Mouse (Mus musculus): ENCODE results near the gene Rps2. TPM values are rescaled to one million over a fixed set of nuclear protein-coding genes. Genes with fewer than 3 reads are reported as not detected.
"Not testable (repeated sequence)": the region's sequence is repeated elsewhere in the genome, so short reads cannot be mapped to it uniquely, and the experiment has no call there.

Rps2 gene
- 816 and 846 TPM in 2 replicates for polyA plus RNA-seq (2015; fragmentation: Nextera tagmentation; extraction: Ambion mirVana)

DNA sequence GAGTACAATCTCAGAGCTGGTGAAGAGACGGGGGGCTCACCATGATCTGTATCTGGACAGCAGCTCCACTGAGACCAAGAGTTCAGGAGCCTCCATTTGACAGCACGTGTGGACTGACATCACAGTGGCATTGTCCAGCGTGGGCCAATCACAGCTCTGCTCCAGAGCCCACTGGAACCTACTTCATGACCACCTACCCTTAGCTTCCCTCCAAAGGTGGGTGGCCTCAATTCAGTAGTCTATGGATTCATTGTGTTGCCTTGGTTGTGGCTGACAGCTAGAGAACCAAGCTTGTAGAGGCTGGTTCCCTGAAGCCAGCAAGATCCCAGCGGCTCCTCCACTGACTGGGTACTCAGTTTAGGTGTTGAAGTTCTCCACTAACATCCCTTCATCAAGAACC lies at the start of gene Rps2, which contains the start of gene Rnf151:
Gene Rps2 (plus strand): TSS at position 174 of the 400 bp plus-strand sequence.
Gene Rnf151 (minus strand): TSS at position 121 of the 400 bp plus-strand sequence.
- Histone ChIP-seq H3K4me1 (peaks cover 31% of the 10 kb centered on the region), H3K9ac (replicated peaks) (no peak within 1 kb of the TSS)

DNA sequence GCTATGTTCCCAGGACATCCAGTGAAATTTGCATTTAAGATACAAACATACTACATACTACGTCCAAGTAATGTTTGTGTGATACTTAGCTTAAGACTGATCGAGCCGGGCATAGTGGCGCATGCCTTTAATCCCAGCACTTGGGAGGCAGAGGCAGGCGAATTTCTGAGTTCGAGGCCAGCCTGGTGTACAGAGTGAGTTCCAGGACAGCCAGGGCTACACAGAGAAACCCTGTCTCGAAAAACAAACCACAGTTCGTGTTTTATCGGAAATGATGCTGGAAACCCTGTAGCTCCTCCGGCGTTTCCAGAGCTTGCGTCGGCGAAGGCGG lies 48.7 kb upstream of the Rps2 start:
- H3K27me3 ChIP-seq, H3K9me3 ChIP-seq, H3K36me3 ChIP-seq: not testable (repeated sequence)
- Histone ChIP-seq H3K4me3 (peak overlapping the region; percentile 92), H3K4me2 (replicated peaks) (peak overlapping the region; percentile 73), H3K27ac (replicated peaks) (peak overlapping the region; percentile 84), H3K4me1 (peaks cover 31% of the 10 kb centered on the region), H3K9ac (replicated peaks) (peak overlapping the region; percentile 98)
- 11% methylated on average over 15 of the region's 15 CpGs for WGBS
- ATAC-seq (replicated peaks): peak; percentile 47

More for the DNA sequence above, at the start of gene Rps2, which contains the start of gene Rnf151:
- Histone ChIP-seq H3K27me3 (no peaks in the 10 kb centered on the region), H3K4me2 (replicated peaks) (peak within 1 kb of the TSS; percentile 67), H3K4me3 (peak within 1 kb of the TSS; percentile 88), H3K9me3 (no peaks in the 10 kb centered on the region), H3K27ac (replicated peaks) (no peak within 1 kb of the TSS), H3K36me3 (peaks cover 18% of the 10 kb centered on the region)
- 81% methylated on average over 4 of the region's 4 CpGs for WGBS
- ATAC-seq (replicated peaks): no peak

DNA sequence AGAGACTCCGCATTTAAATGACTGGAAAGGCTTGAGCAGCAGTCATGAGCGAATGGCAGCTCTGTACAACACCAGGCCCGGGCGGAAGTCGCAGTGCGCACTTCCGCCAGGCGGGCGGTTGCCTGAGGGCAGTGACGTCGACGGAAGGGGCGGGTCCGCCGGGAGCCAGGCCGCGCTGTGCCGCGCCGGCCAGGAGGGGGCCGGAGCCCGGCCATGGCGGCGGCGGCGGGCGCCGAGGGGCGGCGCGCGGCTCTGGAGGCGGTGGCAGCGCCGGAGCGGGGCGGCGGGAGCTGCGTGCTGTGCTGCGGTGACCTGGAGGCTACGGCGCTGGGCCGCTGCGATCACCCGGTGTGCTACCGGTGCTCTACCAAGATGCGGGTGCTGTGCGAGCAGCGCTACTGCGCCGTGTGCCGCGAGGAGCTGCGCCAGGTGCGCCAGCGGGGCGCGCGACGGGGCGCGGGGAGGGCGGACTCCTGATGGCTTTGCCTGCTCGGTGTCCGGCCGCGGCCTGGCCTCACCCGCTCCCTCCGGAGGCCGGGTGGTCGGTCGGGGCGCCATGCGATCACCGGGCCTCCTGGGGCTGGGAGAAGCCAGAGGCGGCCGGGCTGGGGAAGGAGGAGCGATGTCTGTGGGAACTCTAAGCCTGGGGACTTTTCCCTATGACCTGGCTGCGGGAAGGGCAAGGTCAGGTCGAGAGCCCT lies 48.2 kb upstream of the Rps2 start, which contains the start of gene Zfp598:
Gene Zfp598 (plus strand): TSS at position 143 of the 701 bp plus-strand sequence.
- H3K9me3 ChIP-seq: no peaks in the 10 kb centered on the region
- H3K36me3 ChIP-seq: no peaks in the 10 kb centered on the region
- peak within 1 kb of the TSS; percentile 84 for H3K27ac ChIP-seq (replicated peaks)
- peak within 1 kb of the TSS; percentile 98 for H3K9ac ChIP-seq (replicated peaks)
- H3K27me3 ChIP-seq: no peaks in the 10 kb centered on the region
- ATAC-seq (replicated peaks): peak; percentile 99
- WGBS: under 1% methylated on average over 69 of the region's 80 CpGs
- H3K4me2 ChIP-seq (replicated peaks): peak within 1 kb of the TSS; percentile 73
- H3K4me3 ChIP-seq: peak within 1 kb of the TSS; percentile 92
- H3K4me1 ChIP-seq: peaks cover 34% of the 10 kb centered on the region

DNA sequence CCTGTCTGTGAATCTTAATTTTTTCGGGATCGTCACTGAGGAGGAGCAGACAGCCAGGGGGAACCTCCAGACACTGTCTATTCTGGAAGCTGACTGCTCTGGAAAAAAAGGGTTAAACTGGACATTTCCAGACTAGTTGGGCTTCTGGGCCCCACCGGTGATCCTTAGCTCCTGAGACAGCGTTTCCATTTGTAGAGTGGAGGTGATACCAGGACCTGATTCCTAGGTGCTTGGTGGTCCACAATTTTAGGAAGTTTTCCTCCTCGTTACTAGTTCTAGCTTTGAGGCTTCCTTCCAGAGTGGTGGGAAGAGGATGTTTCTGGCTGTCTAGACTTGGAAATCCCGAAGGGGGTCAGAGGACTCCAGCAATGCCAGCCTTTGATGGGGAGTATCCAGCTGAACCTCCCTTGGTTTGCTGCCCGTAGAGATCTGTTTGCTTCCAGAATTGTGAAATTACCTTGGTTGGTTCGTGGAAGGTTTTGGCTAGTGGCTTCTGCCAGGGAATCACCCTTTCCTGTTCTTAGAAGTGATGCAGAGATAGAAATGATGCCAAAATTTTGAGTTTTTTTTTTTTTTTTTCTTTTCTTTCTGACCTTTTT lies 47.6 kb upstream of the Rps2 start:
- Histone ChIP-seq H3K4me3 (peak overlapping the region; percentile 92), H3K27ac (replicated peaks) (peak overlapping the region; percentile 84; the same call in 1 of the 2 replicates), H3K27me3 (no peaks in the 10 kb centered on the region), H3K9me3 (no peaks in the 10 kb centered on the region), H3K9ac (replicated peaks) (peak overlapping the region; percentile 98), H3K4me1 (peaks cover 34% of the 10 kb centered on the region), H3K4me2 (replicated peaks) (peak overlapping the region; percentile 73), H3K36me3 (no peaks in the 10 kb centered on the region)
- WGBS: 13% methylated on average over 8 of the region's 8 CpGs
- ATAC-seq (replicated peaks): no peak

DNA sequence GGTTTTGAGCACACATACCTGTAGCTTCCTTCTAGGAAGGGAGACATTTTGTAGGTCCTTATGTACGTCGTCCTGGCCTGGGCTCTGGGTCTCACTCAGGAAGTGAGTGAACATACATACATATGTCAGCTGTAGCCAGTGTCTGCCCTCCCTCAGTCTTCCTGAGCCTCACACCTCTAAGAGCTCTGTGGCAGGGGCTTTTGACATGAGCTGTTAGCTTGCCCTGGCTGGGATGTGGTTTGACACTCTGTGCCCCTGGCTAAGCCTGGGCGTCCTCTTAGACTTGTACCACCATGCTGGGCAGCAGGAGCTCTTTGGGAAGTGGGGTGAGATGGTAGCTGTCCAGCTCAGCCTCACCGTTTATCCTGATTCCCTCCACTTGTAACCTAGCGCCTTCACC lies 46.6 kb upstream of the Rps2 start:
- H3K4me2 ChIP-seq (replicated peaks): peak overlapping the region; percentile 73
- peak overlapping the region; percentile 92 for H3K4me3 ChIP-seq
- ATAC-seq (replicated peaks): no peak
- no peaks in the 10 kb centered on the region for H3K36me3 ChIP-seq
- 70% methylated on average over 5 of the region's 5 CpGs for WGBS
- H3K9ac ChIP-seq (replicated peaks): no peak overlapping the region
- no peaks in the 10 kb centered on the region for H3K9me3 ChIP-seq
- no peaks in the 10 kb centered on the region for H3K27me3 ChIP-seq
- no peak overlapping the region for H3K27ac ChIP-seq (replicated peaks)
- peaks cover 34% of the 10 kb centered on the region for H3K4me1 ChIP-seq

DNA sequence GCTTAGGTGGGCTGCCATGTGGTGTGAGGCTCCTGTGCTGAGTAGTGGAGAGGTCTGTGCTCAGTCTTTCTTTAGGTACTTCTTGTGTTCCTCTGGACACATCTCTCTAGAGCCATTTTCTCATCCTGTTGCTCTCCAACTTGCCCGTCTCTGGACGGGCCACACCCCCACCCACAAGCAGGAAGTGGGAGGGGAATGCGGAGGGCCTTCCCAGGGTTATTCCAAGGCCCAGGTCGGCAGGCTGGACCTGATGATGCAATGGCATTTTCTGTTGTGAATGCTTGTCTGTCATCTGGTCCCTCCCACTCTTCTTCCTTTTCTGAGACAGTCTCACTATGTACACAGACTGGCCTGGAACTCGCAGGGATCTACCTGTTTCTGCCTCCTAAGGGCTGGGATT lies 45.8 kb upstream of the Rps2 start:
- 38% methylated on average over 5 of the region's 5 CpGs for WGBS
- H3K4me2 ChIP-seq (replicated peaks): no peak overlapping the region
- no peak overlapping the region for H3K4me3 ChIP-seq
- H3K36me3 ChIP-seq: peaks cover 7% of the 10 kb centered on the region; the same call in 1 of the 2 replicates
- no peak overlapping the region for H3K27ac ChIP-seq (replicated peaks)
- H3K9ac ChIP-seq (replicated peaks): no peak overlapping the region
- no peaks in the 10 kb centered on the region for H3K9me3 ChIP-seq
- ATAC-seq (replicated peaks): no peak
- no peaks in the 10 kb centered on the region for H3K27me3 ChIP-seq
- peaks cover 34% of the 10 kb centered on the region for H3K4me1 ChIP-seq

DNA sequence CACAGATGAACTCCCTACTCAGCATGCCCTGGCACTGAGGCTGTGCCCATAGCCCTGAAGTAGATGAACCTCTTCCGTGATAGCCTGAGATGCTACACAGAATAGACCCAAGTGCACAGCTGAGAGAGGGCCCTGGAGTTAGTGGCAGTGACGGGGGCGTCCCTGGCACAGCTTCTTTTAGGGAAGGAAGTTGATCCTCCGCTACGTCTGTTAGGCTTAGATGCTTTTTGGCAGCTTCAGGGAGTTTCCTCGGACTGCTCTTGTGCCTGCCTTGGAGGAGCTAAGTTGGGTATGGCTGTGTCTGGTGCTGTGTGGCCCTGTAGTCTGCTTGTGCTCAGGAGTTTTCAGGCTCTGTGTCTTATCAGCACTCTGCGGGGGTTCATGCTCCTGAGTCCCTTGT lies 43.6 kb upstream of the Rps2 start:
- no peak for ATAC-seq (replicated peaks)
- Histone ChIP-seq H3K4me2 (replicated peaks) (no peak overlapping the region), H3K27me3 (no peaks in the 10 kb centered on the region), H3K27ac (replicated peaks) (no peak overlapping the region), H3K36me3 (peaks cover 27% of the 10 kb centered on the region), H3K9ac (replicated peaks) (0 out of 2 replicates have a peak overlapping the region, but pooled peaks have one; percentile 9), H3K4me3 (no peak overlapping the region), H3K4me1 (peaks cover 28% of the 10 kb centered on the region), H3K9me3 (no peaks in the 10 kb centered on the region)
- WGBS: 76% methylated on average over 7 of the region's 7 CpGs

DNA sequence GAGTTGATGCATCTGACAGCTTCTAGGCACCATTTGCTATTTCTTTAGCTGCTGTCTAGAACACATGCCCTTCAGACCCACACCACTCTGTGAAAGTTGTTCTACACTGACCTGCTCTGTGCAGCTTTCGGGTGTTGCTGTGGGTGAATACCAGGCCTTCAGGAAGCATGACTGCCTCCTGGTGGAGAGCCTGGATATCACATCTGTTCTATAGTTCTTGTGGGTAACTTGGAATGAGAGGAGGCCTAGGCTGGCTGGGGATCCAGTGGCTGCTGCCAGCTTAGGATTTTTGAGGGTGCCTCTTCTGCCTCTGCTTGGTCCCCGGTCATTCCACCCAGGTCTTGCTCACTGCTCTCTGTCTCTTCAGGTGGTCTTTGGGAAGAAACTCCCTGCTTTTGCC lies 41.7 kb upstream of the Rps2 start:
- Histone ChIP-seq H3K4me1 (peaks cover 15% of the 10 kb centered on the region), H3K4me2 (replicated peaks) (no peak overlapping the region), H3K9ac (replicated peaks) (no peak overlapping the region), H3K27me3 (no peaks in the 10 kb centered on the region), H3K9me3 (no peaks in the 10 kb centered on the region), H3K27ac (replicated peaks) (no peak overlapping the region), H3K36me3 (peaks cover 45% of the 10 kb centered on the region), H3K4me3 (no peak overlapping the region)
- 48% methylated on average over 2 of the region's 2 CpGs for WGBS
- ATAC-seq (replicated peaks): 0 out of 2 replicates have a peak, but pooled peaks have one; percentile 23

DNA sequence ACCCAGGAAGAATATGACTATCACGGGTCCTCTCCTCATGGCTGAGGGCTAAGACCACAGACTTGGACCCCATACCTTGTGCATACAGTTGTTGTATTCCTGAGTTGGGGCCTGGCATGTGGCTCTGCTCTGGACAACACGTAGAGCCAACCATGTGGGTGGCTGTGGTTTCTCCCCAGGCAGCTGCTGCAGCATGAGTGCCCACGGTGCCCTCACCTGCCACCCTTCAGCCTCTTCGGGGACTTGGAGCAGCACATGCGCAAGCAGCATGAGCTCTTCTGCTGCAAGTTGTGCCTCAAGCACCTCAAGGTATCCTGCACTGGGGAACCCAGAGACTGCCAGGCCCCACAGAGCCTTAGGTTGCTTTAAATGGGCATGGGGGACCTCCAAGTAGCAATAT lies 41.0 kb upstream of the Rps2 start:
- H3K9me3 ChIP-seq: no peaks in the 10 kb centered on the region
- H3K4me1 ChIP-seq: peaks cover 8% of the 10 kb centered on the region
- H3K27ac ChIP-seq (replicated peaks): no peak overlapping the region
- H3K4me2 ChIP-seq (replicated peaks): no peak overlapping the region
- ATAC-seq (replicated peaks): no peak
- no peak overlapping the region for H3K4me3 ChIP-seq
- 95% methylated on average over 5 of the region's 5 CpGs for WGBS
- H3K36me3 ChIP-seq: peaks cover 49% of the 10 kb centered on the region
- no peaks in the 10 kb centered on the region for H3K27me3 ChIP-seq
- H3K9ac ChIP-seq (replicated peaks): no peak overlapping the region

DNA sequence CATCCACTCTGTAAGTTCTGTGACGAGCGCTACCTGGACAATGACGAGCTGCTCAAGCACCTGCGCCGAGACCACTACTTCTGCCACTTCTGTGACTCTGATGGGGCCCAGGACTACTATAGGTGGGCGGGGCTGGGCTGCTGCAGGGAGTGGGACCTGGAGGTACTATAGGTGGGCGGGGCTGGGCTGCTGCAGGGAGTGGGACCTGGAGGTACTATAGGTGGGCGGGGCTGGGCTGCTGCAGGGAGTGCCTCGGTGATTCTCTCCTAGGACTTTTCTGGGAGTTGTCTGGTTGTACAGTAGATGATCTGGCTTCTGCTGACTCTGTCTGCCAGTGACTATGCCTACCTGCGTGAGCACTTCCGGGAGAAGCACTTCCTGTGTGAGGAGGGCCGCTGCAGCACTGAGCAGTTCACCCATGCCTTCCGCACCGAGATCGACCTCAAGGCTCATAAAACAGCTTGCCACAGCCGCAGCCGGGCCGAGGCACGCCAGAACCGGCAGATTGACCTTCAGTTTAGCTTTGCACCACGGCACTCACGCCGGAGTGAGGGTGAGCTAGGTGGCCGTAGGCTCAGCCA lies 40.3 kb upstream of the Rps2 start:
- no peak for ATAC-seq (replicated peaks)
- H3K27me3 ChIP-seq: no peaks in the 10 kb centered on the region
- no peak overlapping the region for H3K27ac ChIP-seq (replicated peaks)
- 91% methylated on average over 24 of the region's 24 CpGs for WGBS
- no peak overlapping the region for H3K4me2 ChIP-seq (replicated peaks)
- peaks cover 3% of the 10 kb centered on the region for H3K4me1 ChIP-seq
- peaks cover 54% of the 10 kb centered on the region for H3K36me3 ChIP-seq
- H3K9ac ChIP-seq (replicated peaks): no peak overlapping the region
- no peak overlapping the region for H3K4me3 ChIP-seq
- no peaks in the 10 kb centered on the region for H3K9me3 ChIP-seq

DNA sequence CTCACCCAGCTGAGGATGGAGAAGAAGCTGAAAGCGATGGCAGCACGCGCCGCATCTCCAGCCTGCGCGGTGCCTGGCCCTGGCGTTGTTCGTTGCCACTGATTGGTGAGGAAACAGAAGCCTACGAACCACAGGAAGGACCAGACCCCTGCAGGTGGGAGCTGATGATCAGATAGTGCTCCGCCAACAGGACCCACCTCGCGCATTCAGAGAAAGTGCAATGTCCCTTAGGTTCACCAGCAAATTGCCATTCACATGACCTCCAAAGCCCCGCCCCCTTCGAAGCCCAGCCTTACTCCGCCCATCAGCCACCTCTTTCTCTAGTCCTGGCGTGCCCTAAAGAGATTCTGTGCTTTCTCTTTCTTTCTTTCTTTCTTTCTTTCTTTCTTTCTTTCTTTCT lies 31.4 kb upstream of the Rps2 start:
- H3K27ac ChIP-seq (replicated peaks): no peak overlapping the region
- H3K9me3 ChIP-seq: no peaks in the 10 kb centered on the region
- peaks cover 13% of the 10 kb centered on the region for H3K27me3 ChIP-seq
- H3K4me1 ChIP-seq: peaks cover 31% of the 10 kb centered on the region
- no peak overlapping the region for H3K9ac ChIP-seq (replicated peaks)
- WGBS: 36% methylated on average over 16 of the region's 16 CpGs
- ATAC-seq (replicated peaks): no peak
- H3K4me2 ChIP-seq (replicated peaks): no peak overlapping the region; the same call in 1 of the 2 replicates
- H3K36me3 ChIP-seq: peaks cover 6% of the 10 kb centered on the region
- H3K4me3 ChIP-seq: 0 out of 2 replicates have a peak overlapping the region, but pooled peaks have one; percentile 3

DNA sequence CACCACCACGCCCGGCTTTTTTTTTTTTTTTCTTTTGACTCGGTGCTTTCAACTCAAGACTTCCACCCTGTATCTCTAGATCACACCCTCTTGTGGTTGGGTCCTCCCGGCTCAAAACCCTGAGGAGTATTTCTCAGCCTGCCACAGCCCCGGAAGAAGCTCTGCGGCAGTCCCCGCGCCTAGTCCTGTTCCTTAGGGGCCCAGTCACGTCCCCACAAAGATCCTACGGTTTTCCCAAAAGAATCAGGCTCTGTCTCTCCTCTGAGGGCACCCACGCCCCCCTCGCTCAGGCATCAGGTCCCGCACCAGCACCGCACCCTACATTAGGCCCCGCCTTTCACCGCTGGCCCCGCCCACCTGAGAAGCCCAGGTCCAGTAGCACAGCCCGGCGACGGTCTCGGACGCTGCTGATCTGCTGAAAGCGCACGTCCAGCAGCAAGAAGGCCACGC lies 30.7 kb upstream of the Rps2 start:
- Histone ChIP-seq H3K4me3 (peak overlapping the region; percentile 96), H3K4me1 (peaks cover 31% of the 10 kb centered on the region), H3K27ac (replicated peaks) (no peak overlapping the region), H3K9me3 (no peaks in the 10 kb centered on the region), H3K9ac (replicated peaks) (peak overlapping the region; percentile 23; the same call in 1 of the 2 replicates), H3K36me3 (peaks cover 5% of the 10 kb centered on the region; the same call in 1 of the 2 replicates), H3K4me2 (replicated peaks) (peak overlapping the region; percentile 55), H3K27me3 (peaks cover 13% of the 10 kb centered on the region)
- no peak for ATAC-seq (replicated peaks)
- WGBS: 2% methylated on average over 25 of the region's 25 CpGs

All from forebrain, embryonic 15.5 days (tissue).